Mouse (Mus musculus): ENCODE results near the gene Epha8. TPM values are rescaled to one million over a fixed set of nuclear protein-coding genes. Genes with fewer than 3 reads are reported as not detected.

Epha8 gene
- polyA plus RNA-seq, 1 experiment from 2014 or later: 0.72 TPM

DNA sequence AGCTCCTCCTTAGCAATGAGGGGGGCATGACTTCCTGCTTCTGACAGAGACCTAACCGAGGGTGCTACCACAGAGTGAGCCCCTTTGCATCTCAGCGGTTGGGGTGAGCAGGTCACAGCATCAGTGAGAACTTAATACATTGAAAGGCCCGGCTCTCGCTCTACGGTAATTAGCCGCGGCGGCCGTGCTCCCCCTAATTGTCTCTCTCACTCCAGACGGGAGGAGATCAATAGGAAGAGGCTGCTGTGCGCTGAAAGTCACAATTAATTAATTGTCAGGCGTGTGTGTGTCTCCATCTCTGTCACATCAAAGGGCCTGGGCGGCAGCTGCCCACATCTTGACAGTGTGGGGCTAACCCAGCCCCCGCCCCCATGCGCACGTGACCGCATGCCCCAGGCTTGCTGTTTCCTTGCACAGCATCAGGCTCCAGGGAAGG, 45.4 kb downstream of the Epha8 start:
- peak; percentile 69 for ATAC-seq (replicated peaks; ENCODE audit: low FRiP score)
- Histone ChIP-seq H3K9me3 (ENCODE audit: control insufficient read depth, low read length) (no peaks in the 10 kb centered on the region), H3K4me2 (ENCODE audit: low read depth, low read length, severe bottlenecking) (peak overlapping the region; percentile 34; the same call in 1 of the 2 replicates), H3K27me3 (ENCODE audit: control insufficient read depth, insufficient read depth, low read length) (peaks cover 9% of the 10 kb centered on the region), H3K27ac (ENCODE audit: low read depth, low read length) (no peak overlapping the region), H3K9ac (ENCODE audit: low read length) (no peak overlapping the region), H3K4me1 (replicated peaks; ENCODE audit: control insufficient read depth, insufficient read depth, low read length) (peaks cover 10% of the 10 kb centered on the region), H3K36me3 (ENCODE audit: control insufficient read depth, insufficient read depth, low read length) (no peaks in the 10 kb centered on the region), H3K4me3 (ENCODE audit: low read depth, low read length) (no peak overlapping the region)
- DNase-seq (ENCODE audit: low spot score): peak; percentile 72
- under 1% methylated on average over 17 of the region's 17 CpGs for WGBS

DNA sequence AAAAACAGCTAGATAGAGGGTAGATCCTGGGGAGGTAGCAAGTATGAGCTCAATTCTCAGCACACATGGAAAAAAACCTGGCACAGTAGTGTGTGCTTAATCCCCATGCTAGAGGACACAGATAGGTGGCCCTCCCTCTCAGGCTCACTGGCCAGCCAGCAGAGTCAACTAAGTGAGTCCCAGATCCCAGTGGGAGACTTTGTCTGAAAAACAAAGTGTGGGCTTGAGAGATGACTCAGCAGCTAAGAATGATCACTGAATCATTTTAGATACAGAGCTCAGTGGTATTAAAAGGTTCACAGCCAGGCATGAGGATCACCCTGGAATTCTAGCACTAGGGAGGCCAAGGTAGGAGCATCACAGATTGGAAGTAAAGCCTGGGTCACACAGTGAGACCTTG, 48.8 kb downstream of the Epha8 start:
- DNase-seq (ENCODE audit: low spot score): no peak
- no peaks in the 10 kb centered on the region for H3K9me3 ChIP-seq (ENCODE audit: control insufficient read depth, low read length)
- no peak overlapping the region for H3K27ac ChIP-seq (ENCODE audit: low read depth, low read length)
- H3K4me1 ChIP-seq (replicated peaks; ENCODE audit: control insufficient read depth, insufficient read depth, low read length): peaks cover 20% of the 10 kb centered on the region
- H3K27me3 ChIP-seq (ENCODE audit: control insufficient read depth, insufficient read depth, low read length): peaks cover 13% of the 10 kb centered on the region
- H3K36me3 ChIP-seq (ENCODE audit: control insufficient read depth, insufficient read depth, low read length): no peaks in the 10 kb centered on the region
- ATAC-seq (replicated peaks; ENCODE audit: low FRiP score): no peak
- no peak overlapping the region for H3K4me3 ChIP-seq (ENCODE audit: low read depth, low read length)
- no peak overlapping the region for H3K4me2 ChIP-seq (ENCODE audit: low read depth, low read length, severe bottlenecking)
- H3K9ac ChIP-seq (ENCODE audit: low read length): no peak overlapping the region

GRCm38 (mm10) chr4:136907033-136907432, 49.6 kb downstream of the Epha8 start:
- Histone ChIP-seq H3K9me3 (ENCODE audit: control insufficient read depth, low read length) (no peaks in the 10 kb centered on the region), H3K9ac (ENCODE audit: low read length) (no peak overlapping the region), H3K27ac (ENCODE audit: low read depth, low read length) (no peak overlapping the region), H3K36me3 (ENCODE audit: control insufficient read depth, insufficient read depth, low read length) (no peaks in the 10 kb centered on the region), H3K27me3 (ENCODE audit: control insufficient read depth, insufficient read depth, low read length) (peaks cover 13% of the 10 kb centered on the region), H3K4me2 (ENCODE audit: low read depth, low read length, severe bottlenecking) (no peak overlapping the region), H3K4me1 (replicated peaks; ENCODE audit: control insufficient read depth, insufficient read depth, low read length) (peaks cover 20% of the 10 kb centered on the region), H3K4me3 (ENCODE audit: low read depth, low read length) (no peak overlapping the region)
- ATAC-seq (replicated peaks; ENCODE audit: low FRiP score): no peak
- WGBS: 12% methylated on average over 7 of the region's 7 CpGs
- peak; percentile 84 for DNase-seq (ENCODE audit: low spot score)

DNA sequence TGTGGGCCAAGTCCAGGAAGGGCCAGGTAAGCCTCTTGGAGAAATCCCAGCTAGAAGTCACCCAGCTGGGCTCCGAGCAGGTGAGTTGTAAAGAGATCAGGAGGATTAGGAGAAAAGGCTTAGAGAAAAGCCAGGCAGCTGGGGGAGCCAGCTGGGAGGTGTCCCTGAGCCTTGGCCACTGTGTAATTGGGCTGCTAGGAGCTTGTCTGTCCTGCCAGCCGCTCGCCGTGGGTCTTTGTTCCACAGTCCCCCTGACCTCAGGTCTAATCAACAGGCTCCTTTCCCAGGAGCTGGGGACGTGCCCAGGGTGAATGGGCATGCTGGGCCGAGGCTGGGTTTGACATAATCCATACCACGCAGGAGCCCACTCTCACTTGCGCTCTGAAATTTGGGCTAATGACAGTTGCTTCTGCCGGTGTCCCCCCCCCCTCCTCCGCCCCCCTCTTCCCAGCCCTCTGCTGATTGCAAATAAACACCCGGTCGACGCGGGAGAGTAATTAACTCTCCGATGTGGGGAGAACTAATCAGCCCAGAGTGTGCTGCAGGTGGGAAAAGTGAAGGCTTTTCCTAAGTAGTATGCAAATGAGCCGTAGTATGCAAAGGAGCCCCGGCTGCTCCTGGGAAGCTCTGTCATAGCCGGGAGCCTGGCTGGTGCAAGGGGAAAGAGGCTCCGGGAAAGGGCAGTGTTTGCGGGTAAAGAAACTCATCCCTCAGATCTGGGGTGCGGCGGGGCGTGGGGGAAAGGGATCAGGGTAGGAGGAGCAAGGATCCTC, 51.7 kb downstream of the Epha8 start:
- Histone ChIP-seq H3K4me2 (ENCODE audit: low read depth, low read length, severe bottlenecking) (peak overlapping the region; percentile 41), H3K4me3 (ENCODE audit: low read depth, low read length) (peak overlapping the region; percentile 9; the same call in 1 of the 2 replicates), H3K9me3 (ENCODE audit: control insufficient read depth, low read length) (no peaks in the 10 kb centered on the region), H3K9ac (ENCODE audit: low read length) (no peak overlapping the region), H3K36me3 (ENCODE audit: control insufficient read depth, insufficient read depth, low read length) (no peaks in the 10 kb centered on the region), H3K4me1 (replicated peaks; ENCODE audit: control insufficient read depth, insufficient read depth, low read length) (peaks cover 10% of the 10 kb centered on the region; the same call in 1 of the 2 replicates), H3K27me3 (ENCODE audit: control insufficient read depth, insufficient read depth, low read length) (peaks cover 9% of the 10 kb centered on the region), H3K27ac (ENCODE audit: low read depth, low read length) (no peak overlapping the region)
- peak; percentile 85 for ATAC-seq (replicated peaks; ENCODE audit: low FRiP score)
- DNase-seq (ENCODE audit: low spot score): peak; percentile 78
- 1% methylated on average over 23 of the region's 23 CpGs for WGBS

- H3K4me1 ChIP-seq (replicated peaks; ENCODE audit: control insufficient read depth, insufficient read depth, low read length): peaks cover 5% of the 10 kb centered on the region; the same call in 1 of the 2 replicates
- H3K4me3 ChIP-seq (ENCODE audit: low read depth, low read length): no peak overlapping the region
- DNase-seq (ENCODE audit: low spot score) (no peak), ATAC-seq (replicated peaks; ENCODE audit: low FRiP score) (no peak)
- whole genome bisulfite sequencing: 63% methylated on average over 7 of the region's 7 CpGs
- no peaks in the 10 kb centered on the region for H3K9me3 ChIP-seq (ENCODE audit: control insufficient read depth, low read length)
- H3K27me3 ChIP-seq (ENCODE audit: control insufficient read depth, insufficient read depth, low read length): peaks cover 12% of the 10 kb centered on the region
- no peak overlapping the region for H3K27ac ChIP-seq (ENCODE audit: low read depth, low read length)
- H3K4me2 ChIP-seq (ENCODE audit: low read depth, low read length, severe bottlenecking): no peak overlapping the region
- H3K9ac ChIP-seq (ENCODE audit: low read length): no peak overlapping the region
- no peaks in the 10 kb centered on the region for H3K36me3 ChIP-seq (ENCODE audit: control insufficient read depth, insufficient read depth, low read length)
Observed at GRCm38 (mm10) chr4:136899154-136899553, 57.5 kb downstream of the Epha8 start.

- Histone ChIP-seq H3K4me1 (replicated peaks; ENCODE audit: control insufficient read depth, insufficient read depth, low read length) (peaks cover 5% of the 10 kb centered on the region; the same call in 1 of the 2 replicates), H3K9me3 (ENCODE audit: control insufficient read depth, low read length) (no peaks in the 10 kb centered on the region), H3K9ac (ENCODE audit: low read length) (no peak within 1 kb of the TSS), H3K36me3 (ENCODE audit: control insufficient read depth, insufficient read depth, low read length) (no peaks in the 10 kb centered on the region), H3K27me3 (ENCODE audit: control insufficient read depth, insufficient read depth, low read length) (peaks cover 12% of the 10 kb centered on the region), H3K4me3 (ENCODE audit: low read depth, low read length) (no peak within 1 kb of the TSS), H3K27ac (ENCODE audit: low read depth, low read length) (no peak within 1 kb of the TSS), H3K4me2 (ENCODE audit: low read depth, low read length, severe bottlenecking) (no peak within 1 kb of the TSS)
- DNase-seq (ENCODE audit: low spot score): no peak
- WGBS: 79% methylated on average over 9 of the region's 9 CpGs
- ATAC-seq (replicated peaks; ENCODE audit: low FRiP score): no peak
Observed at GRCm38 (mm10) chr4:136898637-136899036, 58.0 kb downstream of the Epha8 start, which contains the start of gene C1qa. Gene C1qa, minus strand, starts transcription at chr4:136898803.

DNA sequence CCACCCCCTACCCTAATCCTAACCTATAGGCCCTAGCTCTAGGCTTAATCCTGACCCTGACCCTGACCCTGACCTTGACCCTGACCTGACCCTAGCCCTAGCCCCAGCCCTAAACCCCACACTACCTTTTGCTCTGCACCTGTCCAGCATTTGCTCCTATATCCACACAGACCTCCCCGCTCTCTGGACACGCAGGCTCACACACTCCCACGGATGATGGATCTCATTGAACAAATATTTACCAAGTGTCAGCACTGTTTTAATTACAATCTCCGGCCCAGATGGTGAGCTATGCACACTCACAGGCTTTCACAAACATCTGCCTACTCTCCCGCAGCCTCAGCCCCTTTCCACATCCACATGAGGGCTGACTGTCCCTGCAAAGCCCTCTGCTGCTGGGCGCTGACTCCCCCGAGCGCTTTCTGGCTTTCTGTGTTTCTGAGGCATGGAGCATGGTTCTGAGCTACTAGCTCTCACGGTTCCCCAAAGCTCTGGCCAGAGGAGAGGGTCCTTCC, 58.5 kb downstream of the Epha8 start:
- H3K27me3 ChIP-seq (ENCODE audit: control insufficient read depth, insufficient read depth, low read length): peaks cover 12% of the 10 kb centered on the region

GRCm38 (mm10) chr4:136896461-136896860, 60.2 kb downstream of the Epha8 start:
- Histone ChIP-seq H3K4me3 (ENCODE audit: low read depth, low read length) (no peak overlapping the region), H3K27me3 (ENCODE audit: control insufficient read depth, insufficient read depth, low read length) (peaks cover 12% of the 10 kb centered on the region), H3K4me2 (ENCODE audit: low read depth, low read length, severe bottlenecking) (0 out of 2 replicates have a peak overlapping the region, but pooled peaks have one; percentile 32)

More for the DNA sequence above, 58.5 kb downstream of the Epha8 start:
- Histone ChIP-seq H3K4me1 (replicated peaks; ENCODE audit: control insufficient read depth, insufficient read depth, low read length) (peaks cover 5% of the 10 kb centered on the region; the same call in 1 of the 2 replicates), H3K9me3 (ENCODE audit: control insufficient read depth, low read length) (no peaks in the 10 kb centered on the region), H3K27ac (ENCODE audit: low read depth, low read length) (no peak overlapping the region), H3K4me3 (ENCODE audit: low read depth, low read length) (no peak overlapping the region), H3K36me3 (ENCODE audit: control insufficient read depth, insufficient read depth, low read length) (no peaks in the 10 kb centered on the region), H3K9ac (ENCODE audit: low read length) (no peak overlapping the region), H3K4me2 (ENCODE audit: low read depth, low read length, severe bottlenecking) (no peak overlapping the region)
- WGBS: 74% methylated on average over 9 of the region's 9 CpGs
- ATAC-seq (replicated peaks; ENCODE audit: low FRiP score): no peak
- no peak for DNase-seq (ENCODE audit: low spot score)

More at GRCm38 (mm10) chr4:136896461-136896860, 60.2 kb downstream of the Epha8 start:
- no peak overlapping the region for H3K9ac ChIP-seq (ENCODE audit: low read length)
- DNase-seq (ENCODE audit: low spot score): no peak
- H3K36me3 ChIP-seq (ENCODE audit: control insufficient read depth, insufficient read depth, low read length): no peaks in the 10 kb centered on the region
- no peaks in the 10 kb centered on the region for H3K9me3 ChIP-seq (ENCODE audit: control insufficient read depth, low read length)
- H3K27ac ChIP-seq (ENCODE audit: low read depth, low read length): no peak overlapping the region
- H3K4me1 ChIP-seq (replicated peaks; ENCODE audit: control insufficient read depth, insufficient read depth, low read length): peaks cover 5% of the 10 kb centered on the region; the same call in 1 of the 2 replicates
- ATAC-seq (replicated peaks; ENCODE audit: low FRiP score): no peak
- WGBS: 38% methylated on average over 10 of the region's 10 CpGs

Data from forebrain, embryonic 11.5 days (tissue).